Mouse (Mus musculus) gastrocnemius, postnatal 10 days (tissue): Measurements from ENCODE around the gene P2rx4. TPM values are rescaled to one million over a fixed set of nuclear protein-coding genes. Genes with fewer than 3 reads are reported as not detected.

Experiments
- DNase-seq: peaks from one replicate; pipeline ENCODE4 v3.0.0; 2021; ENCODE audit warnings: mixed read lengths
- total RNA-seq, 2 experiments: library from RNA; stranded (reverse); gene quantifications; 2 replicates each; pipeline ENCODE4 v1.2.3; 2021

Gene P2rx4
- total RNA-seq, 2 experiments from 2014 or later = 6.2 to 9.6 TPM

DNA sequence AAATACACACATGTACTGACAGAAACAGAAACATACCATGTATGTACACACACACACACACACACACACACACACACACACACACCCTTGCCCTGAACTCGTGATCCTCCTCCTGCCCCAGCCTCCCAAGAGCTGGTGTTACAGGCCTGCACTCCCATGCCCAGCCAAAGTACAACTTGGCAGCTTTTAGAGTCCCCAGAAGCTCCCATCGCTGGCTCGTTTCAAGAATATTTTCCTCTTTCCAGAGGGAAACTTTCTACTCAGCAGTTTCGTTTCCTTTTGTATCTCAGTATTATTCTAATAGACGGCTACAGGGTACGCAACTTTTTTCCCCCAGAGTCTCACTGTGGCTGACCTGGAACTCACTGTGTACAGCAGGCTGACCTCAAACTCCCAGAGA is 5.2 kb upstream of the P2rx4 start:
- DNase-seq = no peak

DNA sequence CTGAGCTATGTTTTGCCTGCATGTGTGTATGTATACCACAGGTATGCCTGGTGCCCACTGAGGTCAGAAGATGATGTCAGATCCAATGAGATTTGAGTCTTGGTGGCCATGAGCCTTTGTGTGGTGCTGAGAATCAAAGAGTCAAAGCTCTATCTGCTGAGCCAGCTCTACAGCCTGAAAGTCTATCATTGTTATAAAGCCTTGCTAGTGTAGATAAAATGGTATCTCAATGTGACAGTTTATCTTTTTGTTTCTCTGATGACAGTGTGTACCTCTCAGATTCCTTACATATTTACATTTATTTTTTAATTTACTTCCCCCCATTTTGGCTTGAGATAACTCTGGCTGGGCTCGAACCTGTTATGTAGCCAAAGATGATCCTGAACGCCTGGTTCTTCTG is 3.8 kb upstream of the P2rx4 start:
- no peak for DNase-seq

DNA sequence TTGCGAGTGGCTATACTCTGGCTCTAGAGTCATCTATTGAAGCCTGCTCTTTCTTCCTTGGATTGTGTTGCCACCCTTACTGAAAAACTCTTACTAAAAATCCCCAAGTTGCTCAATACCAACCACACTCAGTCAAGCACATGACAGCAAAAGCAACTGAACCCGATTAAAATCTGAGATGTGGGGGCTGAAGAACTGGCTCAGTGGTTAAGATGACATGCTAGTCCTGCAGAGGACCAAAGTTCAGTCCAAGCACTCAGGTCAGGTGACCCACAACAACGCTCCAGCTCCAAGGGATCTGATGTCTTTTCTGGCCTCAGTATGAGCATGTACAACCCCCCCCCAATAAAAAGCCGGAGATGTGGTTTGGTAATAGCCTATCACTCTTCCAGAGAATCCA is 2.8 kb upstream of the P2rx4 start:
- DNase-seq = no peak

DNA sequence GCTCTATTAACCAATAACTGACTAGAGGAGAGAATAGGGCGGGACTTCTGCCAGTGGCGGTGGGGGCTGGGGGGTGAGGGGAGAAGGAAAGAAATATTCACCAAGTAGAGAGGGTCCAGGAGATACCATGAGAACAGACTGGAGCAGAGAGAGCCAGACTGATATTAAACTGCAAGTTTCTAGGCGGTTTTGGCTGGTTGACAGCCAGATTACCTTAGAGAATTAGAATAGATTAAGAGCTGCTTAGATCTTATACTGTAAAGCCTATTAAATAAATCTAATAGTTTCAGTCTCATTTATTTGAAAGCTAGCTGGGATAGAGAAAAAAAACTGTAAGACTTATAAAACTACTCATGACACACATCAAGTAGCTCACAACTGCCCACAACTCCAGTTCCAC is 2.2 kb upstream of the P2rx4 start:
- no peak for DNase-seq

DNA sequence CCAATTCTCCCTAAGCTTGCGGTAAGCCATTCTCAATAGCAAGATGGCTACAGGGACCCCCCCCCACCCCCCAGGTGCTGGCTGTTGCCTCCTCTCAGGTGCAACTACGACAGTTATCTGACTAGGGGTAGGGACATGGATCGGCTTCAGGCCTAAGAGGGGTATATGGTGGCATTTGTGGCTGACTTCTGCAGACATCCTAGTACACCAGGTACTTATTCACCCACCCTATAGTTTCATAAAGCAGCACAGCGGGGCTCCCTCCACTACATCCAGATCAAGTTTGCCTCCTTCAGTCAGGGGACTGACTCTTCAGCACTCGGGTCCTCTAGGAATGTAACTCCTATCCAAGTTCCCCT is 448 bp upstream of the P2rx4 start:
- no peak for DNase-seq

DNA sequence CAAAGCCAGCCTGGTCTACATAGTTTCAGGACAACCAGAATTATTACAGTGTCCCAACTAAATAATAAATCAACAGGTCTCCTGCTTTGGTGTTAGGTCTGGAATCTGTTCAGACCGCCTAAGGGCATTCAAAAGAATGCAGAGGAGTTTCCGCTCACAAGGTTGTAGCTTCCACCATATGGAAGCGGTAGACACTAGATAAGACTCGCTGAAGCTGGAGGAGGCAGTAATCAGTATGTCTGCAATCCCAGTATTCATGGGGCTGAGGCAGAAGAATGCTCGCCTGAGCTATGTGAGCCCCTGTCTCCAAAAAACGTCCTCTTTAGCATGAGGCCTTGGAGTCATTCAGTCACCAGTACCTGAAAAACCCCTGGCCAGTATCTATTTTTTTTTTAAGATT is 1.5 kb downstream of the P2rx4 start:
- no peak for DNase-seq

DNA sequence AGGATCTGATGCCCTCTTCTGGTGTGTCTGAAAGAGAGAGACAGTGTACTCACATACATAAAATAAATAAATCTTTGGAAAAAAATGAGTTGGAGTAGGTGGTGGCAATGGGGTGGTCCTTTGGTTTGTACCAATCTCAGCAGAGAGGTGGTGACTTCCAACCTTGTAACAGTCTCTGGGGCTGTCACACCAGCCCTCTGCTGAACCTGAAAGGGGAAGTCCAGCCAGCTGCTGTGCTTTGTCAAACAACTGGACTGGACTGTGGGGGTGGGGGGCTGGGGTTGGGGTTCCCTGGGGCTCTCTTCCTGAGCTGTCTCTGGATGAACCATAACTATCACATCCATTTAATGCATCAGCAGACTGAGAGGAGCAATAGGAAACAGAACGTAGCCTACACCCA is 8.4 kb downstream of the P2rx4 start:
- no peak for DNase-seq

DNA sequence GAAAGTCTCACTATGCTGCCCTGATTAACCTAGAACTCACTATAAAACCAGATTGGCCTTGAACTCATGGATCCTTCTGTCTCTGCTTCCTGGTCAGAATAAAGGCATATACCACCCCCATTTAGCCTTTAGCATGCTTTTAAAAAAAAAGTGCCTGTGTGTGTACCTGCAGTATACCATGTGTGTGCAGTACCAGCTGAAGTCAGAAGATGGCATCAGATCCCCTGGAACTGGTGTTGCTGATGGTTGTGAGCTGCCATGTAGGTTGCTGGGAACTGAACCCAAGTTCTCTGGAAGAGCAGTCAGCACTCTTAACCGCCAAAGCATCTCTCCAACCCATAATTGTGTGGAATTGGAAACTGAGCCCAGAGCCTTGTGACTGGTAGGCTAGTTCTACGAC is 9.4 kb downstream of the P2rx4 start:
- no peak for DNase-seq

DNA sequence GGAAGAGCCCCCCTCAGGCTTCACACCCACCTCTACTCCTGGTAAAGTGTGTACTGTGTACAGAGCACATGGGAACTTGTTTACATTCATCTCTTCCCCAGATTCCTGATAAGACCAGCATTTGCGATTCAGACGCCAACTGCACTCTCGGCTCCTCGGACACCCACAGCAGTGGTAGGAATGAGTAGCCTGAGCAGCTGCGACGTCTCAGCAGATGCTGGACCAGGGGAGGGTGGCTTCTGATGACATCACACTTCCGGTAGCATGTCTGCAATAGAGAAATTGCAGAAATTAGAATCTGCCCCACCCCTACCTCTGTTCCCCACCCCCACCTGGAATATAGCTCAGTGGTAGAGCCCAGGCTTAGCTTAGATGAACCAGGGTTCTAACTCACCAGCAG is 11.1 kb downstream of the P2rx4 start:
- DNase-seq = no peak

DNA sequence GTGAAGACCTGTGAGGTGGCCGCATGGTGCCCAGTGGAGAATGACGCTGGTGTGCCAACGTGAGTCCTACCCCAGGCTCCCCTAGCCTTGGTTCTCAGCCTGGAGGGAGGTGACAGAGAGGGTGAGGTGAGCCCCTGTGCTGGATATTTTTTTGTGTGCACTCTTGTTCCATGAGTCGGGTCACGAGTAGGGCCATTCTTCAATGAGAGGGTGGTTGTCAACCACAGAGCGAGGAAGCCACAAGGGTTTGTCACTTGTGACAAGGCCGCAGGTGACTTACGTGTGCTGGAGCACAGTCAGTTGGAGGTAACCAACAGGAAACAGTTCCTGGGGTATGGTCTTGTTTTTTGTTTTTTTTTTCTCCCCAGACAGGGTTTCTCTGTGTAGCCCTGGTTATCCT is 11.8 kb downstream of the P2rx4 start:
- no peak for DNase-seq

DNA sequence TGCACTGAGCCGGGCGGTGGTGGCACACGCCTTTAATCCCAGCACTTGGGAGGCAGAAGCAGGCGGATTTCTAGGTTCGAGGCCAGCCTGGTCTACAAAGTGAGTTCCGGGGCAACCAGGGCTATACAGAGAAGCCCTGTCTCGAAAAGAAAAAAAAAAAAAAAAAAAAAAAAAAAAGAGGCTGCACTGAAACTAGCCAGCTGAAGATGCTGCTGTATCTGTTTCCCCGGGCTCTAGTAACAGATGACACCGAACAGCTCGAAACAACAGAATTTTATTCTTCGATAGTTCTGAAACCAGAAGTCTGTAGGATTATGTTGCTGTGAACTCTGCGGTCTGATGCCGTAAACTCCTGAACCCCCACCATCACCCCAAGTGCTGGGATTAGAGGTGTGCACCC is 18.1 kb downstream of the P2rx4 start:
- DNase-seq = no peak

DNA sequence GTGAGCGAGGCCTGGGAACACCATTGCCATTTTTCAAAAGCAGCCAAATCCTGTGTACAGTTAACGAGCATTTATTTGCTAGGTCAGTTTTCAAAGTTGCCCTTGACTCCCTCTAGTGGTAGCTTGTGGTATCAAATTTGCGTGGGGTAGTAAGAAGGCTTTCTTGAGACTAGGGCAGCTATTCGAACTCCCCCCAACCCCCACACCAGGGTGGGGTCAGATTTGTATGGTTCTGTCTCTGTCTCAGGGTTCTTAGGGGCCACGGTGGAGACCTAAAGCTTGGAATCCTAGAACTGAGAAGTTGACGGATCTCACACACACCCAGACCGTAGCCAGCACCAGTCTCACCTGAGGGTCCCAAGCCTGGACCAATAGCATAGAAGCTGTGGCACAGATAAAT is 18.7 kb downstream of the P2rx4 start:
- DNase-seq = peak; percentile 50

DNA sequence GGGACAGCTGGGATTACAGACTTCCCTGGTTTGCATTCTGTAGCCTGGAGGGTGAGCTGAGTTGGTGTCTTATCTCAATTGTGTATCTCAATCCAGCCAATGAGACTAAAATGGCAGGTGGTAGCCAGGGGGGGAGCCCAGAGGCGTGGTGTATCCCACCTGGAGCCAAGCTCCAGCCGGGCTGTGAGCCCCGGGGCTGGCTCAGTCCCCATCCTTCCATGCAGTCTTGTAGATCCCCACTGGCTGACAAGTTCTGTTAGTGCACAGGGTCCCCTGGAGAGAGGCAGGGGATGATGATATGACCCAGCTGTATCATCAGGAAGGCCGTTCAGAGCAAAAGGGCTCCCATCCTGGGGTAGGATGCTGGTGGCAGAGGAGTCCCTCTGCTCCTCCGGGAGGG is 19.3 kb downstream of the P2rx4 start:
- no peak for DNase-seq

DNA sequence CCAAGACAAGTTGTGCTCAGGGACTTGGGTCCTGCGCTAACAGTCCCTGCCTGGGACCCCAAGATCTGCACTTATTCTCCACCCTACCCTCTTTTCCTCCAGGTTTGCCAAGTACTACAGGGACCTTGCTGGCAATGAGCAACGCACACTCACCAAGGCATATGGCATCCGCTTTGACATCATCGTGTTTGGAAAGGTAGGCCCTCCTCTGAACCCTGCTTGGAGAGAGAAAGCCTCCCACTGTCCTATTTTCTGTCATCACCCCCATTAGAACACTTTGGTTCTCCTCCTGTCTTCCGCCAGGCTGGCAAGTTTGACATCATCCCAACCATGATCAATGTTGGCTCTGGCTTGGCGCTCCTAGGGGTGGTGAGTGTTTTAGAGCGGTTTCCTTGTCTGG is 19.8 kb downstream of the P2rx4 start:
- no peak for DNase-seq

DNA sequence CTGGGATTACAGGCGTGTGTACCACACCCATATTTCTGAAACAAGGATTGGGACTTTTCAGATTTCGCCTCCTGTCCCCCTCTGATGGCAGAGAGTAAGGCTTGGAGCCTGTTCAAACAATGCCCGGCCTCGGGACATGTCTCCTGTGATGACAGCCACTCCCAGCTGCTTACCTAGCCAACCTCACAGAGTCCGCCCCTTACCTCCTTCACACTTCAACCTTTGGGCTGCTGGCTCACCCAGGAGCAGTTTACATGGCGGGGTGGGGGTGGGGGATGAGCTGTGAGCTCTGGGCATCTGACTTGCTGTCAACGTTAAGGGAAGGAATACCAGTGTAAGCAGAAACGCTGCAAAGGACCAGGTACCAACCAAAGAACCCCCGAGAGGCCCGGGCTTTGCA is 23.4 kb downstream of the P2rx4 start:
- DNase-seq = no peak

DNA sequence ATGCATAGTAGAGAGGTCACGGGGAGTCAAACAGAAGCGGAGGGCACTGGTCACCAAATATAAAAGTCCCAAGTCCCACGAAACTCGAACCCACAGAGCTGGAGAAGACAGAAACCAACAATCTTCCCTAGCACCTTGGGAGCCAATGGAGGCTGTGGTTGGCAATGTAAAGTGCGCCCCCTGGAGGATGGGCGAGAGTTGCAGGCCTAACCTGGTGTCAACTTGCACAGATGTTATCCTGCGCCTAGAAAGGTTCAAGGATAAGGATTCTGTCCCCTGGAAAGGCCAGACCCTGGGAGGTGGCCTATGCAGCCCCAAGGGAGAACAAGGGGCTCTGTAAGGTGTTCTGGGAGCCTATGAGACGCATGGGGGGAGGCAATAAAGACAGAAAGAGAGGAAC is 24.0 kb downstream of the P2rx4 start:
- DNase-seq = peak; percentile 59

DNA sequence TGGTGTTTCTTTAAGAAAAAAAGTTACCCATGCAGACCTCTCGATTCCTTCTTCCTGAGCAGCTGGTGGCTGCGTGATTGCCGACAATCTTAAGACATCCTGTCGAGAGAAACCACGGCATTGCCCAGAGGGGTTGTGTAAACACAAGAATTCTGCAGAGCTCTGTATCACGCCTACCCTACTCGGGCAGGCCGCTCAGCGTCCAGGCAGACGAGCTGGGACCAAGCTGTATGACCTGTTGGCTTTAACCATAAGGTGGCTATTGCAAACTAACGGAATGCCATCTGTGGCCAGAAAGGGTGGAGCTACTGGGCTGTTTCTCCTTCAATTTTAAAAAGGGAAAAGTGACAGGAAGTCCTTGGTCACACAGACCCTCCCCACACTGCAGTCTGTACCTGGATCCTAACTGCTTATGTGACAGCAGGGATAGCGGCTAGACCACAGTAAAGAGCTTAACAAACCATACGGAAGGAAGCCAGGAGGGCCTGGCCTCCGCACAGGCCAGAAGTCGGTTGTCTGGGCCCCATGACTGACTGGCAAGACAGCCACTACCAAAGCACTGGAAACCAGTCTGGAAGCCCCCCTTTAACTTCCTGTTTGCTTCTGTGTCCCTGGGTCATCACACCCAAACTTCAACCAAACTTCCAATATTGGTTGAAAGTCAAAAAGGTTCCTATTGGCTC is 24.8 kb downstream of the P2rx4 start:
- no peak for DNase-seq

DNA sequence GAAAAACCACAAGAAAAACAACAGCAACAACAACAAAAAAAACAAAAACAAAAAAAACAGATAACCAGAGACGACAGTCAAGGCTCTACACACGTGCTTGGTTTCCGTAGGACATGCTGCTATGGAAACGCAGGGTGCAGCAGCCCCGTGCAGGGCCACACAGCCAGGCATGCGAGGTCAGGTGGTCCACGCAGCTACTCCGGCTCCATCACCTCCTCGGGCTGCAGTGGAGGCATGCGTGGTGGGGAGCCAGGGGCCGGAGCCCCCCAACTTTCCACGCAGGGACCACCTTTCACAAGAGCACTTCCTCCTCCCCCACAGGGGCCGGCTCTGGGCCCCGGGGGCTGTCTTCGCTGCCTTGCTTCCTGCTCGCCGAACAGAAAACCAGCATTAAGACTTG is 26.5 kb downstream of the P2rx4 start:
- no peak for DNase-seq

DNA sequence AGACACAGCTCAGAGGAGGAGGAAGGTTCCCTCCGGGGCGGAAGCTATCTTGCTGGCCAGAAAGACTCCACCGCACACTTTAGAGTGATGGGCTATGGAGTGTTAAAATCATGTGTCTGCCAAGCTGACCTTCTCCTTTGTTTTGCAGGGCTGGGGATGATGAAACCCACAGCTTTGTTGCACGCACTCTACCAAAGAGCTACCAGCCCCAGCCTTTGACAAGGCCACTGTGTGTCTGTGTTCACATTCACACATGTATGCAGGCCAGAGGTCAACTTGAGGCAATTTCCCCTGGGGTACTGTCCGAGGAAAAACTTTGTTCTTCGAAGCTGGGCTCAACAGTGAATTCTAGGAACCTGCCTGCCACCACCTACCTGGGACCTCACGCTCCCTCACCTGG is 28.5 kb downstream of the P2rx4 start:
- DNase-seq = no peak

DNA sequence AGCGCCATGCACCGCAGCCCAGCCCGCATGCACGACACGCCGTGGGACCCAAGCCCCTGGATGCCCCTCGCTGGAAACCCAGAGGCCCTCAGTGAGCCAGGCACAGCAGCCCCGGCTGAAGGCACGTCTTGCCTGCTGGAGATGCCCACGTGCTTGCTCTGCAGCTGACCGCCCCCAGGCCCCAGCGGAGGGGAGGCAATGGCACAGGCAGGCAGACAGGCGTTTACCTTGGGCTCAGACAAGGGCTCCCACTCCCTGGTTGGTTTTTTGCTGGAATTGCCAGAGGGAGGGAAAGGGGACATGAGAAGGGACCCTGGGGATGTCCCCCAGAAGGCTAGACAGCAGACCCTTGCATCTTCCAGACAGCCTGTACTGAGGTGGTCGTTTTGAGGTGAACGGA is 29.4 kb downstream of the P2rx4 start:
- DNase-seq = no peak

DNA sequence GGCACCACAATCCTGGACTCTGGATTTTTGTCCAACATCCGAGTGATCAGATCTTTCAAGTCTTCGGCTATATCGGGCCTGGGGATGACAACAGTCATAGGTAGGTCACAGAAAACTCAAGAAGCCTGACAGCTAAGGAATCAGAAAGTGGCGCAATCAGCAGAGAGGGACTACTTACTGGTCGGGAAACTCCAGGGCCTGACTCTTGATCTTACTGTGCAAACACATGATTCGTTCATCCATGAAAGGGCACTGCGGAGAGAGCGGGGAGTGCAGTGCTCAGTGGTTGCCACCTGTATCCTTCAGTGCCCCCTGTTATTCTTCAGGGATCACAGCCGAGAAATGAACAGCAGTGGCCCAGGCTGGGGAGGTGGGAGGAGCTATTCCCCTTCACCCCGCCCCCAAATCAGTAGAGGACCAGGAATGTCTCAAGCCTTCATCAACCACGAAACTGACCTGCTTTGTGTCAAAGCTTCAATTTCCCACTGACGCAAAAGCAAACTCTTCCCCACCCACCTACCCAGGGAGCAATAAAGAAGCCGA is 36.6 kb downstream of the P2rx4 start:
- no peak for DNase-seq

DNA sequence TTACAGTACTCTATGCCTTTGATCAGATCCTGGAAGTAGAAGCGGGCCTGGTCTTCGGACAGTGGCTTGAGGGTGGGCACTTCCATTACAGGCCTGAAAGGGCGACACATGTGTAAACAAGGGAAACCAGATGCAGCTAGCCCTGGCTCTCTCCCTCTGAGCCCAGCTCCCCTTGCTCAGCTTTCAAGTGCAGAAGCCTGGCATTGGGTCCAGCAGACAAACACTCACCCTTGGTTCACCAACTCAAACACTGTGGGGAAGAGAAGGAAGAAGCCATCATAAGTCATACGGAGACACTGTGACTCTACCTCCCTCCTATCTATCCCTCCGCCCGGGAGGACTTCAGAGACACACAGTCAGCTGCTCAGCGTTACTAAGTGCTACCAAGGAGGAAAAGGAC is 40.6 kb downstream of the P2rx4 start:
- no peak for DNase-seq

DNA sequence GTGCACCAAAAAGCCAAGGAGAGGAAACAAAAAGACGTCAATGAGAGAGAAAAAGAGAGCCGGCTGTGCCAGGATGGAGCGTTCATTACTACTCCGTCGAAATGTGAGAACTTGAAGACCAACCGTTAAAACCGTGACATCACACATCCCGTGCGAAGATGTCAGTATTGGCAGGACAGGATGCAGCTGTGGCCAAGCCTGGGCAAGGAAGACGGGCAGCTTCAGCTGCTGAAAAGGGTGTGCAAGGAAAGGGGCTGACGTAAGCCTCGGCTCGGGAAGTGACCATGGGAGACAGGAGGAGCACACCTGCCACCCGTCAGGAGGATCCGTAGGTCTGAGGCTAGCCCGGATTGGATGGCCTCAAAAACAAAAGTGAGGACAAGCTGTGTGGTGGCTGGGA is 47.1 kb downstream of the P2rx4 start:
- no peak for DNase-seq

DNA sequence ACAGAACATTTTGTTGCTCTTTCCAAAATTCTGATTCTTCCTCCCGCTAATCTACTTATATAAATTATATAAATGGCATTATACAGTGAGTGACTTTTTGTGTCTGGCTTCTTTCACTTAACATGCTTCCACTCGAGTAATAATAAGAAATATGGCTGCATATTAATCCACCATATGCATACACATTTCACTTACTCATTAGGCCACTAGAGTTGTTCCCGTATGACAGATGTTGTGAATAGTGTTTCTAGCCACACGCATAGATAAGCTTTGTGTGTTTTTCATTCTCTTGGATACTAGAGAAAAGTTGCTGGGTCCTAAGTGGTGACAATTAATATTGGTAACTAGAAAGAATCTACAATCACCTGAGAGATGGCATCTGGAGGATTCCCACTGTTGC is 48.3 kb downstream of the P2rx4 start:
- DNase-seq = no peak

DNA sequence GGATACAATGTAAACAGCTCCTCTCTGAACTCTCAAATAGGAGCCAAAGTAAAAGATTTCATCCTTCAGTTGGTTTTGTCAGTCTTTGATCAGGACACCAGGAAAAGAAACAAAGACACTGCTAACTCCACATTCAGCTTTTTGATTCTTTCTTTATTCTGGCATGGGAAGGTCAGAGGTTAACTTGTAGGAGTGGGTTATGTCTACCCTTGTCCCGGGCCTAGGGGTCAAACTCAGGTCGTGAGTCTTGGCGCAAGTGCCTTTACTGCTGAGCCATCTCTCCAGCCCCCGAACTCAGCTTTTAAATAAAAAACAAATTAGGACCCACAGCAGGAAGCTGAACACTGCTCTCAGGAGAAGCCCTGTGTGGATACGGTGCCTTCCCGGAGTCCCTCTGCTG is 48.8 kb downstream of the P2rx4 start:
- DNase-seq = no peak
